Mouse (Mus musculus): Measurements from ENCODE around the gene Magel2.
A peak's percentile ranks its signal among the peaks of the same experiment; 100 is the strongest.

Gene Magel2

GRCm38 (mm10) chr7:62376510-62377304 lies at the start of gene Magel2:
Gene Magel2 (plus strand): TSS chr7:62377010.
- no peak for DNase-seq

DNA sequence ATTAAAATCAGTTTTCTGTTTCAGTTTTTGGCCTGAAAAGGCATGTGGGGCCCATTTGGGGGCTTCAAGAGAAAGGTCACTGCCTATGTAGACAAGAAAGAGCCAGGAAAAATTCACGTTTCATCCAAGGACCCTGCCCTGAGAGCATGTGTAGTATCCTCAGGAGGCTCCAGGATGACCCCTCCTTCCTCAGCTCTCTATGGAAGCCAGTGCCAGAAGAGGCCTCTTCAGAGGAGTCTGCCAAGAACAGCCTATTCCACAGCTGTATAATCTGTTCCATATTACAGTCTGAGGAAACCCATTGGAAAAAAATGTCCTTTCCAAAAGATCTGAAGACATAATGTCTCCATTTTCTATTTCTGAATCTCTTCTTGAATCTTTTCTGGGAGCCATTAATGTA lies 31.4 kb upstream of the Magel2 start:
- no peak for DNase-seq

DNA sequence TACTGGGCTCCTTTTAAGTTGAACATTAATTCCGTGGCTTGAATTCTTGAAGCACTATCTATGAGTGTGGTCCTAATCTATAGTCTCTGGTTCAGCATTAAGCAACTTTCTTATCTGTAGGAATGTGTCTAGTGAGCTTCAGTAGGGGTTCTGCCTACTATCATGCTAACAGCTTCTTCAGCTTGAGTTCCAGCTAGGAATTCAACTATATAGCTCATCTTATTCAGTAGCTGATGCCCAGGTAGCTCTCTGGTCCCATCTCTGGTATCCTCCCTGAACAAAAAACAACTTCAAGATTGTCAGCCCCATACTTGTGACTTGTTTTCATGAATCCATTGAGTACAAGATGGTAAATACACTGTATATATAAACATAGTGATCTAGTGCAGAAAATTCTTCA lies 30.5 kb upstream of the Magel2 start, which contains the start of gene Ndn:
TSS of gene Ndn (plus strand) at position 301 of the 400 bp plus-strand sequence.
- no peak for DNase-seq

GRCm38 (mm10) chr7:62348106-62348803 lies 28.6 kb upstream of the Magel2 start:
- DNase-seq = peak; percentile 78

- DNase-seq = peak; percentile 3
Measured at GRCm38 (mm10) chr7:62348804-62349190, 28.0 kb upstream of the Magel2 start.

- DNase-seq = no peak
Measured at GRCm38 (mm10) chr7:62351266-62351665, 25.5 kb upstream of the Magel2 start.

- no peak for DNase-seq
Measured at GRCm38 (mm10) chr7:62365039-62365636, 11.7 kb upstream of the Magel2 start.

- DNase-seq = no peak
Measured at GRCm38 (mm10) chr7:62366730-62367129, 10.1 kb upstream of the Magel2 start.

- no peak for DNase-seq
Measured at GRCm38 (mm10) chr7:62375658-62376057, 1.2 kb upstream of the Magel2 start.

- DNase-seq = no peak
Measured at GRCm38 (mm10) chr7:62377313-62377712, 503 bp downstream of the Magel2 start.

DNA sequence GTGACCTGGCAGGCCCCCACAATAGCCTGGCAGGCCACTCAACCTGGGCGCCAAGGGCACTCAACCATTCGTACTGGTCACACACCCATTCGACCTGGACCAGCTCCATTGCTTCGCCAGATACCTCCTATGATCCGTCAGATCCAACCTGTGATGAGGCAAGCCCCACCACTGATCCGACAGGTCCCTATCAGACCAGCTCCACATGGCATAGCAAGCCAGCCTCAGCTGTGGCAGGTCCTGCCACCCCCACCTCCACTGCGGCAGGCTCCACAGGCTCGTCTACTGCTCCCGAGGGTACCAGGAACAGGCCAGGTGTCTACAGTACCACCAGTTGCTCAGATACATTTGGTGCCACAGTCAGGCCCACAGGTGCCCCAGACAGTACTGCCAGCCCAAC lies 1.7 kb downstream of the Magel2 start:
- no peak for DNase-seq

- DNase-seq = peak; percentile 23
Measured at GRCm38 (mm10) chr7:62382391-62382790, 5.6 kb downstream of the Magel2 start.

DNA sequence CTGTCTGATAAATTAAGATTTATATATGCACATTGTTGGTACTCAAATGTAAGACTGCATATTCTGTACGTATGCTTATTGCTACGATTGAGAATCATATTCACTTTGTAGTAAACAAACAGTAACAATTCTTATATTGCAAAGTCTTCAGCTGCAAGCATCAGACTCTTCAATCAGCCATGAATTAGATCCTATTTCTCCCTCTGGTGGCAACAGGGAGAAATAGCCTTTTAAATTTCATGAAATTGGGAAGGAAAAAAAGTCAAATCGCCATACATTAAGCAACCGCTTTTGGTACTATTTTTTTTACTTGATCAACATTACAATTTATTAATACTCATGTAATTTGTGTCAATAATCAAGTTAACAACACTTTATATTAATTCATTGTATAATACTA lies 11.5 kb downstream of the Magel2 start:
- DNase-seq = no peak

GRCm38 (mm10) chr7:62392202-62392601 lies 15.4 kb downstream of the Magel2 start:
- DNase-seq = no peak

GRCm38 (mm10) chr7:62406573-62407050 lies 29.8 kb downstream of the Magel2 start:
- no peak for DNase-seq

DNA sequence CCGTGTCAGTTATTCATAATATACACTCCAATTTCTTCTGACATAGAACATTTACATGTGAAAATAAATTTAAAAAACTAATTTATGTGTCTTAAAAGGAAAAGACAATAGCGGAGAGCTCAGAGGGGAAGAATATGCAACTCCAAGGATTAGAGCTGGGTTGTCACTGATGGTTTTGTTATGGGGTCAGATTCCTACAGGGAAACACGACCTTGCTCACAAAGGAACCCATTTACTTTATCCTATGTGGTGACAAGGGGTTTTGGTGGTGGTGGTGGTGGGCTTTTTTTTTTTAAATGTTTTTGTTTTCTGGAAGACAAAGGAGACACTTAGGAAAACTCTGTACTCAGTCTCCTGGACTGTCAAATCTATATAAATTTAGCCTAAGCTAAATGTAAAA lies 31.0 kb downstream of the Magel2 start:
- no peak for DNase-seq

GRCm38 (mm10) chr7:62415222-62415621 lies 38.4 kb downstream of the Magel2 start:
- DNase-seq = no peak

DNA sequence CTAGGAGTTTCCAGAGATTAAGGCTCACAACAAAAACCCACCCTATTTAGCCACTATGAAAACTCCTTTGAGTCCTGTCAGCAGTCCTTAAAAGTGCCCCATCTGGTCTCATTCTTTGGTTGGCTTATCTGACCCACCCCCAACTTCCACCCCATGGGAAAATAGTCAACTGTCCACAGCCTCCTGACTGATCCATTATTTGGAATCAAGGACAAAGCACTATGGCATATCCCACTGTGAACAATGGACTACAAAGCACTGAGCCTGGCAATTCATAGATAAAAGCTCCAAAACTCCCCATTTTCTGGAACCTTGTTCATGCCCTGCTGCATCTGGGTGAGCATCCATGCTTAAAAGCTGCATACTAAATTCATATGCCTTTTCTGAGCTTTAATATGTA lies 39.4 kb downstream of the Magel2 start:
- DNase-seq = no peak

DNA sequence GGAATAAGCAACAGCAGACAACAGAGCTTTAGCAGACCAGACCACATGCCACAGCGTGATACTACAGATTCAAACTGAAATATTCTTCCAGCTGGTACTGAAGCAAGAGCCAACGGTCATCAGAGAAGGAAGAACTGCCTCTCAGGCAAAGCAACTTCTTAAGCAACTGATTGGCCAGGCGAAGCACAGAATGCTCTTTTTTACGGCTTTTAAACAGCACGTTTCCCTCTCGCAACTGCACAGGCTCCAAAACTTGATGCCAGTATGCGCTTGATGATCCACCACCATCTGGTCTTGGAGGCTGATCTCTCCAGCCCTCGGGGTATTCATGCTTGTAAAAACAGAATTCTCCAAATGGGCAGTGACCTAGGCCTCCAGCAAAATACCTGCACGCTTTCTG lies 41.5 kb downstream of the Magel2 start:
- DNase-seq = no peak

DNA sequence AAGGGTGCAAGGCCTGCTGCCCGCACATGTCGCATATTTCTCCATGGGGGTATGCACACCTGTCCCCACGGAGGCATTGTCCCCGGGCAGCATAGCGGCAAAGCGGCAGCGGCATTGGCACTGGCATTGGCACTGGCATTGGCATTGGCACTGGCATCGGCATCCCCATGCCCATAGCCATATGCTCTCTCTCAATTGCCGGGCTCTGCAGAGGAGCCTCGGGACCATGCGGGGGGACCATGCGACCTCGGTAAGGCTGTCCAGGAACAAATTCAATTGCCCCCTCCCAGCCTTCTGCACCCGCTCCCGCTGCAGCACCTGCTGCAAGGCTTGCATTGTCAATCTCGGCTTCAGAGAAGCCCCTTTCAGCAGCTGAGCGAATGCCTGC lies 42.3 kb downstream of the Magel2 start:
- no peak for DNase-seq

DNA sequence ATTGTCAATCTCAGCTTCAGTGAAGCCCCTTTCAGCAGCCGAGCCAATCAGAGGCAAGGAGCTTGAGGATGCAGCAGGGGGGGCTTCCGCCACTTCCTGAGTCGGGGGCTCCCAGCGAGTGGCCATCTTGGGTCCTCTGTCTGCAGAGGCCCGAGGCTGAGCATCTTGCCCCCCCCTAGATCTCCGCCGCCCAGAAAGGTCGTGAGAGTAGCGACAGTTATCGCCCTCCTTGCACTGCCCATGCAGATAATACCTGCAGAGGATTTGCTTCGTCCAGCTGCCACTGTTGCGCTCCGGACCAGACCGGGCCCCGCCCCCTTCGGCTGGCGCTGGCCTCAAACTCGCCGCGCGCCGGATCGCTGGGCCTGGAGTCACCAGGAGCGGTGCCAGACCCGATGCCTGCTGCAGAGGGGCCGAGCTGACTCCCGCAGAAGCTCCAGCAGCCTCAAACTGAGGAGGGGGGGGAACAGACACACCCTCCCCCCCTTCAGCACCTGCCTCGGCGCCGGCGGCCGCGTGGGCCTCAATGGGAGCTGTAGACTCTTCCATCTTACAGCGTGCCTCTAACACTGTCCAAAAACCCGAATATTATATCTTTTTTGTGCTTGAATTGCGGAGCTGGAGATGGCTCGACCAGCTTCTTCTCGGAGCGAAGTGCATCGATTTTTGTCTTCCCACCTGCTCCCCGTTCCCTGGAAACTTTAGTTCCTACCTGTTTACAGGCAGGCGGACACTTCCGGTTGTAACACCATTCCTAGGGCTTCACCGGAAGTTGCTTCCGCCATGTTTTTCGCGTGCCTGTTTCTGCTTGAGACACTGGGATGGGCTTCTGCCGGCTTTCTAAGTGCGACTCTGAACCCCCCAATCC lies 42.9 kb downstream of the Magel2 start, which contains the start of gene Mkrn3:
TSS of gene Mkrn3 (minus strand) at position 647 of the 868 bp plus-strand sequence.
- peak; percentile 11 for DNase-seq

GRCm38 (mm10) chr7:62420566-62420965 lies 43.8 kb downstream of the Magel2 start:
- no peak for DNase-seq

GRCm38 (mm10) chr7:62423210-62423609 lies 46.4 kb downstream of the Magel2 start:
- no peak for DNase-seq

All from cerebellum, adult 8-10 months (tissue).